Mouse (Mus musculus): ENCODE measurements around the gene Cdk2ap1. TPM values are rescaled to one million over a fixed set of nuclear protein-coding genes. Genes with fewer than 3 reads are reported as not detected.
A peak's percentile ranks its signal among the peaks of the same experiment; 100 is the strongest.
"Not testable (repeated sequence)": the region's sequence is repeated elsewhere in the genome, so short reads cannot be mapped to it uniquely, and the experiment has no call there.

The Cdk2ap1 gene
- 88.0 and 92.2 TPM in 2 replicates for polyA plus RNA-seq (2012; ENCODE audit: insufficient read depth, insufficient read length, missing spikeins)

- H3K4me1 ChIP-seq (ENCODE audit: control insufficient read depth, insufficient read depth, low read length); H3K4me3 ChIP-seq (ENCODE audit: insufficient read depth, low read length); H3K27ac ChIP-seq (ENCODE audit: insufficient read depth, low read depth, low read length): not testable (repeated sequence)
Measured at GRCm38 (mm10) chr5:124362982-124363381, at the start of gene Cdk2ap1. TSS of gene Cdk2ap1 (minus strand) at chr5:124363082.

GRCm38 (mm10) chr5:124412163-124412562 lies 49.3 kb upstream of the Cdk2ap1 start:
- TF ChIP-seq POLR2A (IDR thresholded peaks at IDR 0.05; ENCODE audit: borderline replicate concordance, low read depth, low read length) (no peak), CTCF (IDR thresholded peaks at IDR 0.05; ENCODE audit: low read depth, low read length) (no peak)
- H3K4me3 ChIP-seq (ENCODE audit: insufficient read depth, low read length): no peak overlapping the region
- no peak overlapping the region for H3K27ac ChIP-seq (ENCODE audit: insufficient read depth, low read depth, low read length)
- peaks cover 12% of the 10 kb centered on the region for H3K4me1 ChIP-seq (ENCODE audit: control insufficient read depth, insufficient read depth, low read length)

GRCm38 (mm10) chr5:124410808-124411207 lies 47.9 kb upstream of the Cdk2ap1 start:
- Histone ChIP-seq H3K4me3 (ENCODE audit: insufficient read depth, low read length) (no peak overlapping the region), H3K27ac (ENCODE audit: insufficient read depth, low read depth, low read length) (no peak overlapping the region), H3K4me1 (ENCODE audit: control insufficient read depth, insufficient read depth, low read length) (peaks cover 4% of the 10 kb centered on the region)
- TF ChIP-seq POLR2A (IDR thresholded peaks at IDR 0.05; ENCODE audit: borderline replicate concordance, low read depth, low read length): no peak
- no peak for TF ChIP-seq CTCF (IDR thresholded peaks at IDR 0.05; ENCODE audit: low read depth, low read length)

GRCm38 (mm10) chr5:124393726-124394125 lies 30.8 kb upstream of the Cdk2ap1 start:
- Histone ChIP-seq H3K27ac (ENCODE audit: insufficient read depth, low read depth, low read length) (peak overlapping the region; percentile 15; the same call in 1 of the 2 replicates), H3K4me3 (ENCODE audit: insufficient read depth, low read length) (no peak overlapping the region), H3K4me1 (ENCODE audit: control insufficient read depth, insufficient read depth, low read length) (peaks cover 3% of the 10 kb centered on the region; the same call in 1 of the 2 replicates)
- TF ChIP-seq CTCF (IDR thresholded peaks at IDR 0.05; ENCODE audit: low read depth, low read length) (no peak), POLR2A (IDR thresholded peaks at IDR 0.05; ENCODE audit: borderline replicate concordance, low read depth, low read length) (no peak)

- no peak overlapping the region for H3K27ac ChIP-seq (ENCODE audit: insufficient read depth, low read depth, low read length)
- H3K4me1 ChIP-seq (ENCODE audit: control insufficient read depth, insufficient read depth, low read length): peaks cover 3% of the 10 kb centered on the region; the same call in 1 of the 2 replicates
- H3K4me3 ChIP-seq (ENCODE audit: insufficient read depth, low read length): no peak overlapping the region
- no peak for TF ChIP-seq POLR2A (IDR thresholded peaks at IDR 0.05; ENCODE audit: borderline replicate concordance, low read depth, low read length)
- no peak for TF ChIP-seq CTCF (IDR thresholded peaks at IDR 0.05; ENCODE audit: low read depth, low read length)
Measured at GRCm38 (mm10) chr5:124392412-124392811, 29.5 kb upstream of the Cdk2ap1 start.

- Histone ChIP-seq H3K27ac (ENCODE audit: insufficient read depth, low read depth, low read length) (no peak overlapping the region), H3K4me1 (ENCODE audit: control insufficient read depth, insufficient read depth, low read length) (no peaks in the 10 kb centered on the region), H3K4me3 (ENCODE audit: insufficient read depth, low read length) (no peak overlapping the region)
- TF ChIP-seq POLR2A (IDR thresholded peaks at IDR 0.05; ENCODE audit: borderline replicate concordance, low read depth, low read length): no peak
- no peak for TF ChIP-seq CTCF (IDR thresholded peaks at IDR 0.05; ENCODE audit: low read depth, low read length)
Measured at GRCm38 (mm10) chr5:124387932-124388331, 25.1 kb upstream of the Cdk2ap1 start.

GRCm38 (mm10) chr5:124380121-124380520 lies 17.2 kb upstream of the Cdk2ap1 start:
- Histone ChIP-seq H3K27ac (ENCODE audit: insufficient read depth, low read depth, low read length) (no peak overlapping the region), H3K4me1 (ENCODE audit: control insufficient read depth, insufficient read depth, low read length) (peaks cover 6% of the 10 kb centered on the region), H3K4me3 (ENCODE audit: insufficient read depth, low read length) (no peak overlapping the region)
- TF ChIP-seq POLR2A (IDR thresholded peaks at IDR 0.05; ENCODE audit: borderline replicate concordance, low read depth, low read length) (no peak), CTCF (IDR thresholded peaks at IDR 0.05; ENCODE audit: low read depth, low read length) (no peak)

- no peak for TF ChIP-seq POLR2A (IDR thresholded peaks at IDR 0.05; ENCODE audit: borderline replicate concordance, low read depth, low read length)
- TF ChIP-seq CTCF (IDR thresholded peaks at IDR 0.05; ENCODE audit: low read depth, low read length): no peak
- H3K4me3 ChIP-seq (ENCODE audit: insufficient read depth, low read length): no peak overlapping the region
- H3K4me1 ChIP-seq (ENCODE audit: control insufficient read depth, insufficient read depth, low read length): peaks cover 6% of the 10 kb centered on the region
- peak overlapping the region; percentile 15; the same call in 1 of the 2 replicates for H3K27ac ChIP-seq (ENCODE audit: insufficient read depth, low read depth, low read length)
Measured at GRCm38 (mm10) chr5:124377149-124377548, 14.3 kb upstream of the Cdk2ap1 start.

- Histone ChIP-seq H3K27ac (ENCODE audit: insufficient read depth, low read depth, low read length) (no peak overlapping the region), H3K4me3 (ENCODE audit: insufficient read depth, low read length) (no peak overlapping the region), H3K4me1 (ENCODE audit: control insufficient read depth, insufficient read depth, low read length) (peaks cover 6% of the 10 kb centered on the region)
- no peak for TF ChIP-seq CTCF (IDR thresholded peaks at IDR 0.05; ENCODE audit: low read depth, low read length)
- TF ChIP-seq POLR2A (IDR thresholded peaks at IDR 0.05; ENCODE audit: borderline replicate concordance, low read depth, low read length): no peak
Measured at GRCm38 (mm10) chr5:124376401-124376800, 13.5 kb upstream of the Cdk2ap1 start.

GRCm38 (mm10) chr5:124374298-124374697 lies 11.4 kb upstream of the Cdk2ap1 start:
- Histone ChIP-seq H3K4me1 (ENCODE audit: control insufficient read depth, insufficient read depth, low read length) (peaks cover 6% of the 10 kb centered on the region), H3K27ac (ENCODE audit: insufficient read depth, low read depth, low read length) (no peak overlapping the region), H3K4me3 (ENCODE audit: insufficient read depth, low read length) (no peak overlapping the region)
- no peak for TF ChIP-seq CTCF (IDR thresholded peaks at IDR 0.05; ENCODE audit: low read depth, low read length)
- TF ChIP-seq POLR2A (IDR thresholded peaks at IDR 0.05; ENCODE audit: borderline replicate concordance, low read depth, low read length): no peak

GRCm38 (mm10) chr5:124366721-124367120 lies 3.8 kb upstream of the Cdk2ap1 start:
- Histone ChIP-seq H3K4me1 (ENCODE audit: control insufficient read depth, insufficient read depth, low read length) (peaks cover 6% of the 10 kb centered on the region; the same call in 1 of the 2 replicates), H3K4me3 (ENCODE audit: insufficient read depth, low read length) (no peak overlapping the region), H3K27ac (ENCODE audit: insufficient read depth, low read depth, low read length) (no peak overlapping the region)
- no peak for TF ChIP-seq CTCF (IDR thresholded peaks at IDR 0.05; ENCODE audit: low read depth, low read length)
- no peak for TF ChIP-seq POLR2A (IDR thresholded peaks at IDR 0.05; ENCODE audit: borderline replicate concordance, low read depth, low read length)

Data from bone marrow macrophage, adult 2 months (primary cell).